Mouse (Mus musculus) liver, postnatal 0 days (tissue): ENCODE measurements around the gene Stx12.

Source experiments
- CTCF ChIP-seq: sonication (generic); IDR thresholded peaks from 2 replicates; pipeline ENCODE4 v1.5.1; 2016; ENCODE audit warnings: antibody characterized with exemption, low read depth
- EP300 ChIP-seq: IDR thresholded peaks from 2 replicates; pipeline ENCODE4 v1.6.1; 2016; ENCODE audit warnings: antibody characterized with exemption, low read depth, mild to moderate bottlenecking

DNA sequence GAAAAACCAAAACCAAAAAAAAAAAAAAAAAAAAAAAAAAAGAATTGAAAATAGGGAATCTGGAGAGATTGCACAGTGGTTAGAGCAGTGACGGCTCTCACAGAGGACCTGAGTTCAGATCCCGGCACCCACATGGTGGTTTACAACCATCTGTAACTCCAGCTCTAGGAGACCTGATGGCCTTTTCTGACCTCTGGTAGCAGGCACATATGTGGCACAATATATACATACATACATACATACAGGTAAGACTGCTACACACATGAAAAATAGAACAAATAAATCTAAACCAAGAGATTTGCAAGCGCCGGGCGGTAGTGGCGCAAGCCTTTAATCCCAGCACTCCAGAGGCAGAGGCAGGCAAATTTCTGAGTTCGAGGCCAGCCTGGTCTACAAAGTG, 80.4 kb downstream of the Stx12 start:
- TF ChIP-seq CTCF (no peak), EP300 (no peak)
